Comparison of ENCODE assay signal across 9 mouse cellular contexts in genomic region chr14:33923168-33924070, GRCm38 (mm10). TPM values are rescaled to one million over a fixed set of nuclear protein-coding genes. Genes with fewer than 3 reads are reported as not detected.
DNase-seq lines count a peak whose midpoint lies in the region; ATAC-seq and TF ChIP-seq lines count a peak whose summit lies in the region.
"Had no signal": no experiment of that assay in that cellular context is flagged by ENCODE, and none has a peak within 500 bp of the region (broad histone marks: within the 10 kb centered on the region; RNA-seq: fewer than 3 reads in every experiment).

Gdf10 (plus strand) TSS chr14:33923587.

- no peak within 1 kb of the TSS; the same call in 1 of the 2 replicates for H3K27ac ChIP-seq in spleen, adult 2 months (ENCODE audit: insufficient read depth, low read length)
- peak within 1 kb of the TSS; percentile 51 for H3K27ac ChIP-seq in embryonic facial prominence, embryonic 15.5 days (replicated peaks)
- H3K27ac ChIP-seq in left cerebral cortex, adult 2 months, result no peak within 1 kb of the TSS

- TF ChIP-seq CTCF in spleen, adult 2 months (IDR thresholded peaks at IDR 0.05; ENCODE audit: extremely low read depth, insufficient read depth, insufficient read length, insufficient replicate concordance), result no peak
- TF ChIP-seq CTCF in left cerebral cortex, adult 2 months (IDR thresholded peaks at IDR 0.05), result no peak

- no peak for DNase-seq in spleen, adult 2 months (ENCODE audit: low read depth in 1 of 2, low spot score in 2 of 2)
- no peak for DNase-seq in spleen, postnatal 4 days (ENCODE audit: low spot score in 2 of 2)
- DNase-seq in heart, postnatal 36 days, result peak; percentile 24 to 37
- DNase-seq in left cerebral cortex, adult 2 months (ENCODE audit: extremely low spot score in 1 of 2, low spot score in 2 of 2), result peak; percentile 55 to 60
- DNase-seq in mesoderm, embryonic 11.5 days (ENCODE audit: low read depth, low spot score), result peak; percentile 37
- peak; percentile 56 for DNase-seq in right cerebral cortex, postnatal 4 days
- DNase-seq in spleen, postnatal 36 days (ENCODE audit: low spot score in 2 of 2), result no peak

- H3K4me2 ChIP-seq in embryonic facial prominence, embryonic 15.5 days (replicated peaks), result peak within 1 kb of the TSS; percentile 96

- no peak for TF ChIP-seq POLR2A in spleen, adult 2 months (IDR thresholded peaks at IDR 0.05; ENCODE audit: low read depth, low read length)

- intact Hi-C loops in heart, postnatal 36 days (cut with DNase I), result no loop called here
- intact Hi-C loops in left cerebral cortex, adult 2 months (cut with DNase I), result no loop called here

- H3K9ac ChIP-seq in embryonic facial prominence, embryonic 15.5 days, result peak within 1 kb of the TSS; percentile 33

- peak within 1 kb of the TSS; percentile 22 for H3K4me3 ChIP-seq in spleen, adult 2 months (ENCODE audit: extremely low read depth, insufficient read depth, insufficient read length)
- peak within 1 kb of the TSS; percentile 57 for H3K4me3 ChIP-seq in embryonic facial prominence, embryonic 15.5 days (replicated peaks)
- H3K4me3 ChIP-seq in left cerebral cortex, adult 2 months, result peak within 1 kb of the TSS; percentile 52

- H3K36me3 ChIP-seq in spleen, adult 2 months (ENCODE audit: control insufficient read depth, insufficient read depth, low read length), result no peaks in the 10 kb centered on the region
- H3K36me3 ChIP-seq in embryonic facial prominence, embryonic 15.5 days, result no peaks in the 10 kb centered on the region

- WGBS in spleen, adult 2 months, result 3% methylated on average over 85 of the region's 85 CpGs
- WGBS in embryonic facial prominence, embryonic 15.5 days, result under 1% methylated on average over 78 of the region's 85 CpGs

- ATAC-seq in embryonic facial prominence, embryonic 15.5 days (ENCODE audit: insufficient number of reproducible peaks, low FRiP score, low TSS enrichment, low read depth), result peak; percentile 82

- H3K9me3 ChIP-seq in embryonic facial prominence, embryonic 15.5 days (replicated peaks), result no peaks in the 10 kb centered on the region

- H3K4me1 ChIP-seq in spleen, adult 2 months (ENCODE audit: control insufficient read depth, insufficient read depth, insufficient read length), result no peaks in the 10 kb centered on the region
- H3K4me1 ChIP-seq in embryonic facial prominence, embryonic 15.5 days, result peaks cover 36% of the 10 kb centered on the region

- peaks cover 4% of the 10 kb centered on the region for H3K27me3 ChIP-seq in spleen, adult 2 months (ENCODE audit: control insufficient read depth, insufficient read depth, low read length)
- peaks cover 64% of the 10 kb centered on the region for H3K27me3 ChIP-seq in embryonic facial prominence, embryonic 15.5 days

RNA-seq across cellular contexts. Expression of gene Gdf10, which starts in this region (rescaled TPM):
- 12.3 and 15.5 TPM in 2 replicates for polyA plus RNA-seq in spleen, adult 2 months (2012; rRNA removed)
- polyA plus RNA-seq in embryonic facial prominence, embryonic 15.5 days (2015; fragmentation: Nextera tagmentation; extraction: Ambion mirVana), result 32.1 and 37.0 TPM in 2 replicates
- 1 to 10 TPM; 1.2 to 1.7 TPM for total RNA-seq in heart, postnatal 36 days (2021)
- 1 to 10 TPM; 3.2 to 3.6 TPM for total RNA-seq in left cerebral cortex, adult 2 months (2021)
- total RNA-seq: hematopoietic stem cell, adult 5-6 weeks had no signal

Comparison
In these comparisons a context has a peak if more than half of its experiments do, and no peak if none do; other contexts are left out.
1. DNase-seq: peak in heart, postnatal 36 days (2 of 2), left cerebral cortex, adult 2 months (2 of 2), mesoderm, embryonic 11.5 days (single experiment) and right cerebral cortex, postnatal 4 days (single experiment); none in spleen, adult 2 months (0 of 2), spleen, postnatal 4 days (0 of 2) and spleen, postnatal 36 days (0 of 2).
2. Peak in every context shown above with its lines, with median percentiles within 50 percentile points of each other: H3K4me3 ChIP-seq.